Mouse (Mus musculus): ENCODE measurements at regions not wholly inside any gene's neighbourhood (a gene's known extent, or its start where the extent isn't known, plus 50 kb on each side); places are given as distances from the start of the nearest gene placed in this dataset. TPM values are rescaled to one million over a fixed set of nuclear protein-coding genes. Genes with fewer than 3 reads are reported as not detected.

GRCm38 (mm10) chr14:64594811-64595522 lies 490.9 kb downstream of the Prss52 start:
- 60% methylated on average over 9 of the region's 10 CpGs for WGBS
- H3K9me3 ChIP-seq (ENCODE audit: control insufficient read depth, low read depth, low read length) = no peaks in the 10 kb centered on the region
- no peak overlapping the region for H3K27ac ChIP-seq (ENCODE audit: low read length)
- H3K36me3 ChIP-seq (ENCODE audit: control insufficient read depth, insufficient read depth, low read length) = no peaks in the 10 kb centered on the region
- no peak overlapping the region for H3K4me2 ChIP-seq (replicated peaks; ENCODE audit: low read depth, low read length)
- no peak overlapping the region for H3K9ac ChIP-seq (replicated peaks; ENCODE audit: low read depth, low read length)
- peaks cover 3% of the 10 kb centered on the region; the same call in 1 of the 2 replicates for H3K4me1 ChIP-seq (ENCODE audit: control insufficient read depth, insufficient read depth, low read length)
- no peak for ATAC-seq (ENCODE audit: insufficient number of reproducible peaks, insufficient read depth, low FRiP score, low read depth)
- no peak overlapping the region for H3K4me3 ChIP-seq (ENCODE audit: low read depth, low read length)
- peaks cover 21% of the 10 kb centered on the region for H3K27me3 ChIP-seq (ENCODE audit: control insufficient read depth, insufficient read depth, low read length)

- no peaks in the 10 kb centered on the region for H3K36me3 ChIP-seq (ENCODE audit: control insufficient read depth, insufficient read depth, low read length)
- H3K27ac ChIP-seq (ENCODE audit: low read length) = no peak overlapping the region
- WGBS = 46% methylated on average over 1 of the region's 1 CpGs
- peaks cover 17% of the 10 kb centered on the region; the same call in 1 of the 2 replicates for H3K27me3 ChIP-seq (ENCODE audit: control insufficient read depth, insufficient read depth, low read length)
- ATAC-seq (ENCODE audit: insufficient number of reproducible peaks, insufficient read depth, low FRiP score, low read depth) = no peak
- no peak overlapping the region for H3K9ac ChIP-seq (replicated peaks; ENCODE audit: low read depth, low read length)
- H3K4me1 ChIP-seq (ENCODE audit: control insufficient read depth, insufficient read depth, low read length) = no peaks in the 10 kb centered on the region
- H3K4me3 ChIP-seq (ENCODE audit: low read depth, low read length) = no peak overlapping the region
- no peaks in the 10 kb centered on the region for H3K9me3 ChIP-seq (ENCODE audit: control insufficient read depth, low read depth, low read length)
- H3K4me2 ChIP-seq (replicated peaks; ENCODE audit: low read depth, low read length) = no peak overlapping the region
Observed at GRCm38 (mm10) chr14:64595523-64595889, 491.4 kb downstream of the Prss52 start.

GRCm38 (mm10) chr14:64595891-64596290 lies 491.8 kb downstream of the Prss52 start:
- Histone ChIP-seq H3K4me1 (ENCODE audit: control insufficient read depth, insufficient read depth, low read length) (no peaks in the 10 kb centered on the region), H3K27ac (ENCODE audit: low read length) (no peak overlapping the region), H3K4me2 (replicated peaks; ENCODE audit: low read depth, low read length) (no peak overlapping the region), H3K9ac (replicated peaks; ENCODE audit: low read depth, low read length) (no peak overlapping the region), H3K4me3 (ENCODE audit: low read depth, low read length) (no peak overlapping the region), H3K27me3 (ENCODE audit: control insufficient read depth, insufficient read depth, low read length) (peaks cover 17% of the 10 kb centered on the region; the same call in 1 of the 2 replicates), H3K9me3 (ENCODE audit: control insufficient read depth, low read depth, low read length) (no peaks in the 10 kb centered on the region), H3K36me3 (ENCODE audit: control insufficient read depth, insufficient read depth, low read length) (no peaks in the 10 kb centered on the region)
- no peak for ATAC-seq (ENCODE audit: insufficient number of reproducible peaks, insufficient read depth, low FRiP score, low read depth)
- WGBS = 83% methylated on average over 4 of the region's 4 CpGs

- no peak overlapping the region for H3K4me2 ChIP-seq (replicated peaks; ENCODE audit: low read depth, low read length)
- no peaks in the 10 kb centered on the region for H3K4me1 ChIP-seq (ENCODE audit: control insufficient read depth, insufficient read depth, low read length)
- H3K9me3 ChIP-seq (ENCODE audit: control insufficient read depth, low read depth, low read length) = no peaks in the 10 kb centered on the region
- no peak for ATAC-seq (ENCODE audit: insufficient number of reproducible peaks, insufficient read depth, low FRiP score, low read depth)
- H3K9ac ChIP-seq (replicated peaks; ENCODE audit: low read depth, low read length) = no peak overlapping the region
- 0 out of 2 replicates have a peak, but pooled peaks cover 8% of the 10 kb centered on the region for H3K27me3 ChIP-seq (ENCODE audit: control insufficient read depth, insufficient read depth, low read length)
- 69% methylated on average over 8 of the region's 8 CpGs for WGBS
- no peaks in the 10 kb centered on the region for H3K36me3 ChIP-seq (ENCODE audit: control insufficient read depth, insufficient read depth, low read length)
- H3K27ac ChIP-seq (ENCODE audit: low read length) = no peak overlapping the region
- no peak overlapping the region for H3K4me3 ChIP-seq (ENCODE audit: low read depth, low read length)
Observed at GRCm38 (mm10) chr14:64597218-64597617, 493.1 kb downstream of the Prss52 start.

MicroRNA genes in the stretch of these regions (microRNA counts, 519-probe panel; counts per million panel counts)
- 3,089 counts per million, percentile 56 among the panel's probes with 10 or more counts for microRNA mmu-miR-124

Small RNA genes lying in the stretch of these regions (microRNA-seq; reads per million reads assigned to microRNA genes)
- gene Mir124a-1 (not detected), gene Mir3078 (not detected)

Data from stomach, embryonic 14.5 days (tissue).